Mouse (Mus musculus): ENCODE data around the gene Tmem123. TPM values are rescaled to one million over a fixed set of nuclear protein-coding genes. Genes with fewer than 3 reads are reported as not detected.

The Tmem123 gene
- total RNA-seq, 1 experiment from 2014 or later, result 179 TPM

Other genes starting within 250 kb of the Tmem123 start
- gene Mmp8, start 205.6 kb upstream of the Tmem123 start, total RNA-seq (2017), result 1.5 to 1.7 TPM in 2 of 3 replicates, not detected in the other
- gene Mmp27, start 192.6 kb upstream of the Tmem123 start, total RNA-seq (2017), result not detected in 3 replicates
- gene Mmp20, start 135.8 kb upstream of the Tmem123 start, total RNA-seq (2017), result not detected in 3 replicates
- not detected in 3 replicates for gene Mmp7, start 72.0 kb upstream of the Tmem123 start, total RNA-seq (2017)
- 79.5 to 117 TPM (median 103 TPM) in 3 replicates for gene Birc2, start 73.0 kb downstream of the Tmem123 start, total RNA-seq (2017)
- 352 to 549 TPM (median 444 TPM) in 3 replicates for gene Birc3, start 109.1 kb downstream of the Tmem123 start, total RNA-seq (2017)
- 0.78 to 2.3 TPM in 2 of 3 replicates, not detected in the other for gene Yap1, start 240.6 kb downstream of the Tmem123 start, total RNA-seq (2017)